Mouse (Mus musculus) CD4-positive, CD25-positive, alpha-beta regulatory T cell, adult 4 months (primary cell): Measurements from ENCODE around the gene Plcd3. TPM values are rescaled to one million over a fixed set of nuclear protein-coding genes. Genes with fewer than 3 reads are reported as not detected.

ENCODE experiments used
- ATAC-seq: one replicate; pipeline ENCODE4 v1.8.0; 2017
- polyA plus RNA-seq, 2 experiments: library from polyadenylated mRNA; unstranded; fragments of 100-300 nt; shearing (Covaris generic); gene quantifications; one replicate each; pipeline ENCODE4 v1.2.1; 2017

Plcd3 gene
- polyA plus RNA-seq, 2 experiments from 2014 or later = 0.41 to 0.51 TPM

DNA sequence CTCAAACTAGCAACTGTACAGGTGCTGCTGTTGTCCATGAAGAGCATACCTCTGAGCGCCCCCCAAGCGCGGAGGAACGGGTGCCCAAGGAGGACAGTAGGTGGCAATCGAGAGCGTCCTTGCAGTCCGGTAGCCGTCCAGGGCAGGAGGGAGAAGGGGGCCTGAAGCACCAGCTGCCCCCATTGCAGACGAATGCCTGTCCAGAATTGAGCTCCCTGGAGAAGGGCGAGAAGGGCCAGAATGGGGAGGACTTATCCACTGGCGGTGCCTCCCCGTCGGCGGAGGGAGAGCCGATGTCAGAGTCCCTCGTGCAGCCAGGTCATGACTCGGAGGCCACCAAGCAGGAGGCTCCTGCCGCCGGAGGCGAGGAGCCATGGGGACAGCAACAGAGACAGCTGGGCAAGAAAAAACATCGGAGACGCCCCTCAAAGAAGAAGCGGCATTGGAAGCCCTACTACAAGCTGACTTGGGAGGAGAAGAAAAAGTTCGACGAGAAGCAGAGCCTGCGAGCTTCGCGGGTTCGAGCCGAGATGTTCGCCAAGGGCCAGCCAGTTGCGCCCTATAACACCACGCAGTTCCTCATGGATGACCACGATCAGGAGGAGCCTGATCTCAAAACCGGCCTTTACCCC, 15.6 kb upstream of the Plcd3 start:
- no peak for ATAC-seq

DNA sequence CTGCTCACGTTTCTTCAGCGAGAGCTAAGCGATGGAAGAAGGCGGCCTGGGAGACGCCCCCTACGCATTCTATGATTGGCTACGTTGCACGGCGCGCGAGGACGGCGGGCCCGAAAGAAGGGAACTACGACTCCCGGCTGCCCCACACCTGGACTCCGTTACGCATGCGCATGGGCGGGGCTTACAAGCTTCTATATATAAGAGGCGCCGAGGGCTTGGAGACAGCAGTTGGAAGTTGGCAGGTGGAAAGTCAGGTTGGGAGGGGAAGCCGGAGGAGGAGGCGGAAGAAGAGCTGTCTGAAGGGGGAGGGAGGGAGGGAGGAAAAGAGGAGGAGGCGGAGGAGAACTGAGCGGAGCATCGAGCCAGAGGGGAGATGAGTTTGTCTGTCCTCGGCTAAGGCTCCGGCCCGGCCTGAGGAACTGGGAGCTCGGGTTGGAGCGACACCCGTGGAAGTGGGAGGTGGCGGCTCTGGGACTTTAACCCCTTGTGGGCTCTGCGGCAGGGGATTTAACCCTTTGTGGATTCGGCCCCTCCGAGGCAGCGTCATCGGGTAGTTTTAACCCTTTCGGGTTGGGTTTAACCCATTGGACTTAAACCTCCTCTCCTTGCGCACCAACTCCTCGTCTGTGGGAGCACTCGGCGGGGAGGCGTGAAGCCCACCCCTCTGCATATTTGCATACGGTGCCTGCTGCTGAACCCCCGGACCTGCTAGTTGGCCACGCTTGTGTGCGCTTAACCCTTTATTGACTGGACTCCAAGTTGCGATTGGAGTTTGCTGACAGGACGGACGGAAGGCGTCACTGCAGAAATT, 14.8 kb upstream of the Plcd3 start, which contains the start of gene Hexim1:
TSS of gene Hexim1 (plus strand) at position 224 of the 811 bp plus-strand sequence.
- peak; percentile 91 for ATAC-seq

DNA sequence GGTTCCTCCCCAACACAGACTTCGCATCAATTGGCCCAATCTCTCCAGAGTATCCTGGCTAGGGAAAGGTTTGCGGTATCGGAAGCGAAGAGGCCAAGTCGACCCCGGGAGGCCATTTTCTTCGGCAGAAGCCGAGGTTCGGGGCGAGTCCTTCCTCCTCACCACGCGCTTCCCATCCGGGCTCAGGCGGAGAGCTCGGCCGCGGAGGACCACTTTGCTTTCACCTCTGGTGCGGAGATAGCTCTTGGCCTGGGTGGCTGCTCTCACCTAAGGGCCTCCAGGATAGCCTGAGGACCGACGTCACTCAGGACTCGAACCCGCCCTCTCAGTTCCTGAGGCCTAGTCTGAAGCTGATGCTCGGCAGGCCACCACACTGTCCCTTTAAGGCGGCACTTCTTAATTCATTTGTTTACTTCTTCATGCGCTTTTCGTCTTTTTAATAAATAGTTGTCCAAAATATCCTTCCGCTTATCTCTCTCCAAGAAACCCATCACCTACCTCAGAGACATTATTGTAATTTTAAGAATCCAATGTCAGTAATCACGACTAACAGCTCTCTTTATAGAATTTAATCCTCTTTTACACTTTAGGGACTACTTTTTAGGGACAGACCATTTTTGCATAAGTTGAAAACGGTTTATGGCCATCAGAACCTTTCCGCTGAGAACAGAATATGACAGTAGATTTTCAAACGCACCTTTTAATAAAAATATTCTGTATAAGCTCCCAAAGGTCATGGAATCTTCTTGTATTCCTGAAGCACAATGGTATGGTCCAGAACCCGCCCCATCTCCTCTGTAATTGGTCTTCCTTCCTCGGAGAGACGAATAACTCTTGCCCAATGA, 13.9 kb upstream of the Plcd3 start:
- ATAC-seq = peak; percentile 46

DNA sequence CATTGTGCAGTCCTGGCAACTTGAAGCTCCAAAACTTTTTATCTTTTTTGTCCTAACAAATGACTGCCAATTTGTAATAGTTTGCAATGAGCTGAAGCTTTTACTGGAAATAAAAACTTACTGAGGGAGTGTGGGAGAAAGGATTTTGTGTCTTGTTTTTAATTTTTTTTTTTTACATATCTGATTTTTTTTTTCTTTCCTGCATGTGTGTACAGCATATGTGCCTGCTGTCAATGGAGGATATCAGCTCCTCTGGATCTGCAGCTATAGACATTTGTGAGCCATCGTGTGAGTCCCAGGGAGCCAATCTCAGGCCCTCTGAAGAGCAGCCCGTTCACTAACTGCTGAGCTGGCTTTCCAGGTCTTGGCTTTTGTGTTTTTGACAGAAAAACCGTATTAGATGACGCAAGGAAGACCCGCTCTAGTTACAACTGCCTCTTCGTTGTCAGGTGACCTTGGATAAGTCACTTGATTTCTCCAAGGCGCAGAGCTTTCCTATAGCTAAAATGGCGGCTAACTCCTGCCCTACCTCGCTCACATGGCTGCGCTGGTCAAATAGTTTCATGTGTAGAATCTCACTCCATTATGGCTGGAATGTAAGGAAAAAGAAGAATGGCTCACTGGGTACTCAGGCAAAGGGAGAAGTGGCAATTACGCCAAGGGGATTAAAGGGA, 12.9 kb upstream of the Plcd3 start:
- no peak for ATAC-seq

DNA sequence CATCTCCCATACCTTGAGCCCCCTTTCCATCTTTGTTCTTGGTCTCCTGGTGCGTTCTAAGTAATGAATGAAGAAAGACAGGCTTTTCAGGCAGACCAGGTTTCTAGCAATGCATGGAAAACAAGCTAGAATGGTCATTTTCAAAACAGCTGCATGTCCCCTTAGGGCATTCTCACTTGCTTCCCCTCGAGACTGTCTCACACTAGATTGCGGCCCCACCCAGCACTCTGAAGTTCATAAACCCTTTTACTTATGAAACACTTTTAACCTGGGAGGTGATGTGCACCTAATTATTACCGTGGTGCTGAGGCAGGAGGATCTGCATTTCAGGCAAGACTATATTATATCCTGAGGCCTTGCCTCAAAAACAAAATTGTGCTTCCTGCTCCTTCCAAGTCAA, 12.3 kb upstream of the Plcd3 start:
- ATAC-seq = no peak

DNA sequence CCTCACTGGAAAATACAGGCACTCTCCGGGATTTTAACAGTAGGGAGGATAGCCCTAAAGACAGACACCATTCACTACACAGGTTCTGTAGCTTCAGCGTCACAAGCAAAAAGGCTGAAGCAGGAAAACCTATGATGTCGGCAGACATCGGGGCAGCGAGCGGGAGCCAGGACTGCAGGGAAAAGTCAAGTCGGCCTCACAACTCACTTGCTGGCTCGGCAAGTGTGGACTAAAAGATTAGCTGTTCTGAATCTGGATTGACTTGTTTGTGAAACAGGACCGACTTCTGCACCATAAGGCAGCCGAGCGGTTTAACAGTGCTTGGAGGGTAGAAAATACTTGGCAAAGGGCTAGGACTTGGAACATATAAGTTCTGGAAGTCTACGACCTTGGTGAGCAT, 11.5 kb upstream of the Plcd3 start:
- no peak for ATAC-seq

DNA sequence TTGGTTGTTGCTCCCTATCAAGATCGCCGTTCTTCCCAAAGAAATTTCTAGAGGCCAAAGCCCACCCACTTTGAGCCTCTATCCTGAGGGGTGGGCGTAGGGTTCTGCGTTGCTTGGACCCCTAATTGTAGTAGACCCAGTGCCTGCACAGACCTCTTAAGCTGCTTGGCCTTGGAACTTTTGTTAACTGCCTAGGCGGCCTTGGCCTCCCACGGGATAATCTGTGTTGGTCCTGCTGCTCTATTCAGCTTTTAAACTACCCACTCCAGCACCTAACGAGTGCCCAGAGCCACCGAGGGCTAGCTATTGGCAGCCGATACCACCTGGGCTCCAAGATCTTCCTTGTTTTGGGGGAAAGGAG, 11.1 kb upstream of the Plcd3 start:
- no peak for ATAC-seq

DNA sequence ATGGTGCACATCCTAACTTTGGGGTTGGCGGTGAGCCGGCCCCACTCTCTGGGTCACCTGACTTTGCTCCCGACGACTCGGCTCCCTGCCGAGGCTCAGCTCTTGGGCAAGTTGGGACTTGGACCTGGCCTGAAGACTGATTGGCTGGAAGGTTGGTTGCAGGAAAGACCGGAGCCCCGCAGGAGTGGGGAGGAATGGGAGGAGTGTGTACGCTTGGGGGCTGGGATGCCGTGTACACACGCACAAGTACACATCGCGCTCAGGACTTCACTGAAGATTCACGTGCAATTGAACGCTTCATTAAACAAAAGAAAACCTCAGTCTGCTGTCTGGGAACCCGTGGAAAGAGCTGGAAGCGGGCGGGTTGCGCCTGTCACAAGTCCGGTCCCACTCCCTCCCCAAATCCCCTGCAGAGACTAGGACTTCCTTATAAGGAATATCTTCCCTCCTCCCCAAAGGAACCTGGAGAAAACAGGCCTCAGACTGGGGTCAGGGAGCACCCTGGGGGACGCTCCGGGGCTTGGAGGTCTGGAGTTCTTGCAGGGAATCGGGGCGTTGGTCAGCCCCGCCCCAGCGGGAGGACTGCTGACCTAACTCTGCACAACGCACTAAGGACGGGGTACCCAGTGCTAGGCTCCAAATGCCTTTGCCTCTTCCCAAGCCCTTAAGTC, 10.6 kb upstream of the Plcd3 start:
- no peak for ATAC-seq

DNA sequence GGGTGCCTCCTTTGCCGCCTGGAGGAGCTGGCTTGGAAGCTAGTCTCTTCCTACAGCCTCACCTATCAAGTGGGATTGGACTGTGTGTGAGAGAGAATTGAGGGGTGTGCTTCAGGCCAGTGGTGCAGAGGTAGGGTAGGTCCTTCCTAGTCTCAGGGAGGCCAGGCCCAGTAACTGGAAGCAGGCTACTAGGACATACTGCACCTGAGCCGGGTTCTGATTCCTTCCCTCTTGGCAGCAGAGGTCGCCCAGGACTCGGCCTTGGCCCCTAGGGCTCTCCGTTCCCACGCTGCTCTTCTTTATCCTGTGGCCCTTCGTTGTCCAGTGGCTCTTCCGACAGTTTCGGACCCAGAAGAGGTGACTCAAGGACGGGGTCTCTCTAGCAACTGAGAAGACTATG, 9.8 kb upstream of the Plcd3 start:
- ATAC-seq = no peak

DNA sequence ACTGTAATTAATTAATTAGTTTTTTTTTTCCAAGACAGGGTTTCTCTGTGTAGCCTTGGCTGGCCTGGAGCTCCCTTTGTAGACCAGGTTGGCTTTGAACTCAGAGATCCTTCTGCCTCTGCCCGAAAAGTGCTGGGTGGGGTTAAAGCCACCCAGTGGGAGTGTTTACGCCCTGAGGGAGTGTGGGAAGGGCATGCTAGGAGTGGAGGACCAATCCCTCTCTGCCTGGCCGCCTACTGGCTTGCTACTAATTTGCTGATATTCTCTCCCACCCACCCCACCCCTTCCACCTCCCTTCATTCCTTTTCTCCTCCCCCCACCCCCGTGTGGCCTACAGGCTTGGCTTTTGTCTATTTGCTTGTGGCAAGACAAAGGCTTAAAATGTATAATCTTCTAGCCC, 4.9 kb upstream of the Plcd3 start:
- no peak for ATAC-seq

DNA sequence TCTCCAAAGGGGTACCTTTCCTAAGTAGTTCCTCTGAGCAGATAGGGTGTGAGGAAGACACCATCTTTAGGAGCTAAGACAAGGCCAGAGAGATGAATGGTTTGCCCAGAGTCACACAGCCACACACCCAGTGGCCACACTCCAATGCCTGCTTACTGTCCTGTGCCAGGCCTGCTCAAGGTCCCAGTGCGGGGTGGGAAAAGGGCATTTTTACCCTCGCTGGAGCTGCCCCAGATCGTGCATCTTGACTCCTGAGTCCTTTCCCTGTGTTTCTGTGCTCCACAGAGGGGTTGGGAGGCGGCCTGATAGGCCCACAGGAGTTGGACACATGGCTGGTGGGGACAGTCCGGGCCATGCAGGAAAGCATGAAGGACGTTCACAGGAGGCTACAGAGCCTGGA, 4.4 kb upstream of the Plcd3 start:
- ATAC-seq = no peak

DNA sequence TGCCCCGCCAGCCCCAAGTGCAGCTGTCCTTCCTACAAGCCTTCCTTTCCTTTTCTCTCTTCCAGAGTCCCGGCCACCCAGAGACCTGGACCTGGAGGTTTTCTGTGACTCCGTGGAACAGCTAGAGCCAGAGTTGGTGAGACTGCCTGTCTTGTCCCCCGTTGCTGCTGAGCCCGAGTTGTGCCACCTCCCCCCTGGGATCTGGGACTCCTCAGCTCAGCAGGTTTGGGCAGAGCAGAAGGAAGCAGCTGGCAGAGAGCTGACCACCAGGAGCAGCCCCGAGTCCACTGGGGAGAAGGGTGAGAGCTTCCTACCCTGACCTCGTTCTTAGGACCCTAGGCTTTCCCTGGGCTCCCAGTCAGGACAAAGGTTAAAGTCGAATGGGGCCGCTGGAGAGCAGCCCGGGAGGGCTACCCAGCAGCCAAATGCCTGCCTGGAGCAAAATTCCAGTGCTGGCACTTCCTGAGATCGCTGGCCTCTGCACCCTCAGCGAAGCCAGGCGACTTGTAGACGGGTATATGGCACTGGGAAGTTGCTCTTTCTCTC, 3.8 kb upstream of the Plcd3 start:
- ATAC-seq = no peak

DNA sequence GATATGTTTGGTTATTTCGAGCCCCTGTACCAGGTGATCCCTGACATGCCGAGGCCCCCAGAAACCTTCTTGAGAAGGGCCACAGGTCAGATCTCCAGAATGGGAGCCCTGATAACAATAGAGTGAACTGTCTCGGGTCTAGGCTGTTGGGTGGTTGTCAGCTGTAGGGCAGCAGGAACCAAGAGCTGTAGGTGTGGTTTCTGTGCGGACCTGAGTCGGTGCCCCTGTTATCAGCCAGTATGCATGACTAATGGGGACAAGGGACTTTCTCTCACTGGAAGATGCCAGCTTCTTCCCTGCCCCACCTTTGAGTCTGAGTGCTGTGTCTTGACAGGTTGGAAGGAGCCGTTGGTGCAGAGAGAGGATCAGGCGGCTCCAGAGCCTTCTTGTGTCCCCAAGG, 3.0 kb upstream of the Plcd3 start:
- ATAC-seq = no peak

DNA sequence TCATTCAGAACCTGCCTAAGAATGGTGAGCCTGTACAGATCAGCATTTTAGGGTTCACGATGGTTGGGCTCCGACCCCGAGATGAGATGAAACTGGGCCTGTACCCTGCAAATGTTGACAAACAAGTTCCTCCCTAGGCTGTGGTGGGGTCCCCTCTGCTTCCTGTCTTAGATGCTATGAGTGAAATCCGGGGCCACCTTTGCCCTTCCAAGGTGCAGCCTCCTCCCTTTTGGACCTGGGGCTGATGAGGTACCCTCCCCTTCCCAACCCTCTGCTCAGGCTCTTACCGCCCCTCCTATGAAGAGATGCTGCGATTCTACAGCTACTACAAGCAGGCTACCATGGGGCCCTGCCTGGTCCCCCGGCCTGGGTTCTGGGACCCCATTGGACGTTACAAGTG, 2.2 kb upstream of the Plcd3 start:
- no peak for ATAC-seq

DNA sequence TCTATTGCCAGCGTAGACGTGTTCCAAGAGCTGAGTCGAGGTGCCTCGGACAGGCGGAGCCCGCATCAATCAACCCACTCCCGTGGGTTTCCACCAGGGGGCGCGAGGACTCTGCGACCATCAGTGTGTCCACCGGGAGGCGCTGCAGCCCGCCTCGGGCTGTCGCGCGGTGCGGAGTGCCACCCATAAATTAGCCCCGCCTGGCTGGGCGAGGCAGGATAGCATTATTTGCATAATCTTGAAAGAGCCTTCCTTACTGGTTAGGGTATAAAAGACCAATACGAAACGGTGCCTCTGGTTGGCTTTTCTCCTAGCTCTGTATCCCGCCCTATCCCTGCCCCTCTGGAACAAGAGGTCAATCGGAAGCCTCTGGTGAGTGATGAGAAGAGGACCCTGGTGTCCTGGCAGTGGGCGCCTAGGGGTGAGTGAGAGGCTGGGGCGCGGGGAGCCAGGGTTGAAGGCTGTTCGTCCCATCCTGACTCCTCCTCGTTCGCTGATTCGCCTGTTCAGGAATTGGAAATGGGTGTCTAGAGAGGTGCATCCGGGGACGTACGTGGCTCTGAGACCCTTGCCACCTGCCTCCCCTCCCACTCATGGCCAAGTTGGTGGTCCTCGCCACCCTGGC, 1.4 kb upstream of the Plcd3 start:
- ATAC-seq = peak; percentile 95

DNA sequence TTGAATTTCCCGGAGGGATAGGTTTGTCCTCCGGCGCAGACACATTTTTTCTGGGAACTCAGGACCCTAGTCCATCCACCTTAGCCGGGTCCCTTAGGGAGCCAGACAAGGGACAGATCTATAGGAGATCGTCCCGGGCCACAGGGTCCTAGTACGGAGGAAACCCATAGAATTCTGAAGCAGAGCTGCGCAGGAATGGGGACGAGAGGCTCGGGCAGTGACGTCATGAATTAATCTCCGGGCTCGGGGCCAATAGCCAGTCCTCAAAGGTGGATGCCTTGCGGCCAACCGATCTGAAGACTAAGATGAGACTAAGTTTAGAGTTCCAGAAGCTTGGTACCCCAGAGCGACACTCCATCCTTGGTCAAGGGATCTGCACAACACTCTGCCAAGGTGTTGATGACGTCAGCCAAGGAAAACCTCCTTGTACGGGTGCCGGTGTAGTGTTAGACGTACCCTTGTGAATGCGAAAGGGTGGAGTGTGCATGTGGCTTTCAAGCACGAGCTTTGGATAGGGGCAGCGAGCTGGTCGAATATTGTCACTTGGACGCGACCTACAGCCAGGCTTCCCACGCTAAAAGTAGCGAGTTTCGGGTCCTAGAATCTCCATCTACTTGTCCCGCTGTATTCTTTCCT, 526 bp upstream of the Plcd3 start:
- ATAC-seq = no peak

DNA sequence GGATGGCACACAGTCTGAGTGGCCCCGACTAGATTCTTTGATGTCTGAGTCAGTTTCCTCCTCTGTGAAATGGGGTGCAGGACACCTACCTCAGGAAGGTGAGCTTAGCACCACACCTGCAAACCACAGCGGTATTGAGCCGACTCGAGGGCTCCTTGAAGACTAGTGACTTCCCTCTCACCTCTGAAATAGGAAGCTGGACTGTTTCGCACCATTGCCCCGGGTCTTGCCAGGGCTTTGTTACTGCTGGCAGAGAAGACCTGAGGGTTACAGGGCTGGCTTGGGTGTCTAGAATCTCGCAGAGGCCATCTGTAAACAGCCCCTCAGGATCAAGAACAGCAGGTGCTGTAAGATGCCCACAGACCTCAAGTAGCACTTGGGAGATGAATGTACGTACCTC, 1.1 kb downstream of the Plcd3 start:
- no peak for ATAC-seq

DNA sequence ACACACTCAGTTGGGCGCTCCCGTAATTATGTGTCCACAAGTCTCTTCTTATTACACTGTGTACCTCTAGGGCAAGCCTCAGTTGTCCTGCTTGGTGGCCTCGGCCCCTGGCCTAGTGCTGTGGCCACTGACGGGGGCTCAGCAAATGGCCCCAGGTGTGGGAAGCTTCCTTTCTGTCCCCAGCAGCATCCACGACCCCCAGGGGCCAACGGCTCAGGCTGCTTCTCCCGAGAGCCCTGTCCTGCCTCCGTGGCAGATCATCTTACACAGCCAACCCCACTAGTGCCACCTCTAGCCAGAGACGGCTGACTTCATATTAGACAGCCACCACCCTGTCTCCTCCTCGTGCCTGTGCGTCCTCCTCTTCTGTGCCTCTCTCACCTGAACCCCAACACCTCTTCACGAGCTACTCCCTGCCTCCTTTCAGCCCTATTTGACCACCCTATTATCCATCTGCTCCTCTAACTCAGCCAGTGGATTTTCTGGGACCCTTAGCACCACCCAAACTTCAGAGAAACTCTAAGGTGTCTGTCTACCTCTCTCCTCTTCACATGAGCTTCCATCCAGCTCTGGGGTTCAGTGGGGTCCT, 2.0 kb downstream of the Plcd3 start:
- no peak for ATAC-seq

DNA sequence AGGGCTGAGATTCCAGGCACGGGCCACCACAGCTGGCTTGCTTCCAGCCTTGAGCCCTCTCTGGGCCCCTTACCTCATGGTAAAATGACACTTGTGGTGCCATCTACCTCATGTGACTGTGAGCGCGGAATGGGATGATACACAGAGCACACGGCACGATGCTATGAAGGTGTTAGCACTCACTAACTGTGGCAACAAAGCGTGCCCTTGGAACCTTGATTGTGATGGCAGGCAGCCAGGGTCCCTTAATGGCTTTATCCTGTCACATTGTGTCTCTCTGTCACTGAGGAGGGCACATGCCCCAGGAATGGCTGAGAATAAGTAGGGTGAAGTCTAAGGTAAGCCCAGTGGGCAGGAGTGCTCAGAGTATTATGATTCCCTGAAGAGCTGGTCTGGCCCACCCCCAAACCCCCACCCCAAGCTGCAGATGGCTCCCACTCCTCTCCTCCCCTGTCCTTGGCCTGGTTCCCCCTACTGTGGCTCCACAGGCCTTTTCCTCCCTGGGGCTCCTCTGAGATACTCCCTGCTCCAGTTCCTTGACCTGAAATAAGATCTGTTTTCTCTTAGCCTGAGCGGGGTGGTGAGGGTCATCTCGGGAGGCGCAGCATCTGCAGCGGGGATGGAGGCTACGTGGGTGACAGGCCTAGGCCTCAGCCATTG, 2.8 kb downstream of the Plcd3 start:
- no peak for ATAC-seq
